Mouse (Mus musculus): ENCODE results near the gene Rab6a. TPM values are rescaled to one million over a fixed set of nuclear protein-coding genes. Genes with fewer than 3 reads are reported as not detected.

Rab6a gene
- total RNA-seq, 2 experiments from 2014 or later = 60.5 to 62.5 TPM

- peak; percentile 95 for ATAC-seq (replicated peaks; ENCODE audit: low FRiP score, poor library complexity, severe bottlenecking)
Observed at GRCm38 (mm10) chr7:100616121-100616857, 9.1 kb downstream of the Rab6a start.

GRCm38 (mm10) chr7:100622277-100622676, 15.1 kb downstream of the Rab6a start:
- ATAC-seq (replicated peaks; ENCODE audit: low FRiP score, poor library complexity, severe bottlenecking) = peak; percentile 97

- no peak for ATAC-seq (replicated peaks; ENCODE audit: low FRiP score, poor library complexity, severe bottlenecking)
Observed at GRCm38 (mm10) chr7:100624538-100624937, 17.3 kb downstream of the Rab6a start.

- ATAC-seq (replicated peaks; ENCODE audit: low FRiP score, poor library complexity, severe bottlenecking) = peak; percentile 85
Observed at GRCm38 (mm10) chr7:100637657-100638056, 30.4 kb downstream of the Rab6a start.

- no peak for ATAC-seq (replicated peaks; ENCODE audit: low FRiP score, poor library complexity, severe bottlenecking)
Observed at GRCm38 (mm10) chr7:100642413-100642812, 35.2 kb downstream of the Rab6a start.

- peak; percentile 79 for ATAC-seq (replicated peaks; ENCODE audit: low FRiP score, poor library complexity, severe bottlenecking)
Observed at GRCm38 (mm10) chr7:100645147-100645546, 37.9 kb downstream of the Rab6a start.

GRCm38 (mm10) chr7:100649095-100649494, 41.9 kb downstream of the Rab6a start:
- no peak for ATAC-seq (replicated peaks; ENCODE audit: low FRiP score, poor library complexity, severe bottlenecking)

GRCm38 (mm10) chr7:100649826-100650225, 42.6 kb downstream of the Rab6a start:
- no peak for ATAC-seq (replicated peaks; ENCODE audit: low FRiP score, poor library complexity, severe bottlenecking)

GRCm38 (mm10) chr7:100650421-100650820, 43.2 kb downstream of the Rab6a start:
- no peak for ATAC-seq (replicated peaks; ENCODE audit: low FRiP score, poor library complexity, severe bottlenecking)

GRCm38 (mm10) chr7:100651011-100651410, 43.8 kb downstream of the Rab6a start:
- ATAC-seq (replicated peaks; ENCODE audit: low FRiP score, poor library complexity, severe bottlenecking) = no peak

- no peak for ATAC-seq (replicated peaks; ENCODE audit: low FRiP score, poor library complexity, severe bottlenecking)
Observed at GRCm38 (mm10) chr7:100653480-100654266, 46.5 kb downstream of the Rab6a start.

GRCm38 (mm10) chr7:100654441-100654840, 47.2 kb downstream of the Rab6a start:
- no peak for ATAC-seq (replicated peaks; ENCODE audit: low FRiP score, poor library complexity, severe bottlenecking)

GRCm38 (mm10) chr7:100656739-100657138, 49.5 kb downstream of the Rab6a start:
- no peak for ATAC-seq (replicated peaks; ENCODE audit: low FRiP score, poor library complexity, severe bottlenecking)

GRCm38 (mm10) chr7:100658093-100658578, 50.9 kb downstream of the Rab6a start:
- ATAC-seq (replicated peaks; ENCODE audit: low FRiP score, poor library complexity, severe bottlenecking) = no peak

- ATAC-seq (replicated peaks; ENCODE audit: low FRiP score, poor library complexity, severe bottlenecking) = no peak
Observed at GRCm38 (mm10) chr7:100661264-100661663, 54.1 kb downstream of the Rab6a start.

- no peak for ATAC-seq (replicated peaks; ENCODE audit: low FRiP score, poor library complexity, severe bottlenecking)
Observed at GRCm38 (mm10) chr7:100662231-100662630, 55.0 kb downstream of the Rab6a start, which contains the start of gene Plekhb1. Gene Plekhb1, minus strand, starts transcription at chr7:100662414.

- peak; percentile 90 for ATAC-seq (replicated peaks; ENCODE audit: low FRiP score, poor library complexity, severe bottlenecking)
Observed at GRCm38 (mm10) chr7:100663190-100663589, 56.0 kb downstream of the Rab6a start.

GRCm38 (mm10) chr7:100663729-100664304, 56.6 kb downstream of the Rab6a start:
- ATAC-seq (replicated peaks; ENCODE audit: low FRiP score, poor library complexity, severe bottlenecking) = no peak

- ATAC-seq (replicated peaks; ENCODE audit: low FRiP score, poor library complexity, severe bottlenecking) = no peak
Observed at GRCm38 (mm10) chr7:100670646-100671045, 63.4 kb downstream of the Rab6a start.

GRCm38 (mm10) chr7:100673452-100673851, 66.2 kb downstream of the Rab6a start:
- ATAC-seq (replicated peaks; ENCODE audit: low FRiP score, poor library complexity, severe bottlenecking) = 0 out of 2 replicates have a peak, but pooled peaks have one; percentile 13
